Mouse (Mus musculus): ENCODE results near the gene Dbp. TPM values are rescaled to one million over a fixed set of nuclear protein-coding genes. Genes with fewer than 3 reads are reported as not detected.

Dbp gene
- total RNA-seq, 2 experiments from 2014 or later = 66.2 to 147 TPM

GRCm38 (mm10) chr7:45720413-45721233 is 15.7 kb downstream of the Dbp start, which contains the start of gene Fam83e:
TSS of gene Fam83e (plus strand) at chr7:45721212.
- intact Hi-C loops (cut with DNase I) = no loop called here
- no peak for DNase-seq (ENCODE audit: low spot score in 2 of 2)

GRCm38 (mm10) chr7:45721234-45721571 is 16.3 kb downstream of the Dbp start:
- intact Hi-C loops (cut with DNase I) = no loop called here
- DNase-seq (ENCODE audit: low spot score in 2 of 2) = no peak

DNA sequence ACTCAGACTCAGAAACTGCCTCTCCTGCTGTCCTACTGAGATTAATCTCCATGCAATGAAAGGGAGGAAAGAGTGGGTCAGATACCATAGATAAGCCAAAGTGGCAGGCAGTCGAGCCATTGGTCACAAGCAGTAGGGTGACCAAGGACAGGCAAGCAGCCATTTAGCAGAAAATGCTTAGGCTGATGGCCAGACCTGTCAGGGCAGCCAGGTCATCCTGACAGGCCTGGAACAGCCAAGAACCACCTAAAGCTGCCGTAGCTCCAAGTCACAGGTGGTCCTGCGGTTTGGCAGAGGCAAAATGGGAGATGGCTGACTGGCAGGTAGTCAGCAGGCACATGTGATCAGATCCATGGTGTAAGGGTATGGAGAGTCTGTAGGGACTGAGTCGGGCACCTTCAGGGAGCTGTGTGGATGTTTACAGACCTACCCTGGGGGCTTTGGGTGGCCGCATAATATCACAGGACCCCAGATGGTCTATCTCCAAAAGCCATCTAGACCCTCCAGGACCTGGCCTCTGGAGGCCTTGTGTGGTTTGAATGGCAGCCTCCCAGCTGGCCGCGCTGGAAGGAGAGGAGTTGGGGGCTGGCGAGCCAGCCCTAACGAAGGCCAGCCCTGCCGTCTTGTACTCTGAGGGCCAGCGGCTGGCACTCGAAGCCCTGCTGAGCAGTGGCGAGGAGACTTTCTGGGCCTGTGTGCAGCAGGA is 16.9 kb downstream of the Dbp start:
- intact Hi-C loops (cut with DNase I) = no loop called here
- no peak for DNase-seq (ENCODE audit: low spot score in 2 of 2)

DNA sequence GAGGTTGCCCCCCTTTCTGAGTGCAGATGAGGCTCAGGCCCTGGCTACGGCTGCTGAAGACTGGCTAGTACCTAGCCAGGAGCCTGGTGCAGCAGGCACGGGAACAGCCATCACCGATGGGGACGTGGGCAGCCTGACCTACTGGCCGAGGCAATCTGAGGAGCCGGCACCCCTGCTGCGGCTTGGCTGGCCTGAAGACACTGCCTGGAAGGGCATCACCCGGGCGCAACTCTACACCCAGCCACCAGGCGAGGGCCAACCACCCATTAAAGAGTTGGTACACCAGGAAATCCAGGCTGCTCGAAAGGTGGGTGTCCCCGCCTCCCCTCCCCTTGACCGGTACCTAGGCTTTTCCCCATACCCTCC is 17.4 kb downstream of the Dbp start:
- no peak for DNase-seq (ENCODE audit: low spot score in 2 of 2)
- intact Hi-C loops (cut with DNase I) = no loop called here

DNA sequence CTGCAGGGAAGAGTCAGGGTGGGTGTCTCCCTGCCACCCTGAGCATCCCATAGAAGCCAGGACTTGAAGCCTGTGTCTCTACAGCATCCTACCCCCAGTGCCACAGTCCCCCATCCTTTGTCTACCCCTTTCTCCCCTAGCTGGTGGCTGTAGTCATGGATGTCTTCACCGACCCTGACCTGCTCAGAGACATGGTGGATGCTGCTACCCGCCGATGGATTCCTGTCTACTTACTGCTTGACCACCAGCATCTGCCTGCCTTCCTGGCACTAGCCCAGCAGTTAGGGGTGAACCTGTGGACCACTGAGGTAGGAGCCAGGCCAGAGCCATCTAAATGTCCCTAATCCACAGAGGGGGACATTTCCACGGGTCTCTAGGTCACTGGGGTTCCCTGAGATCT is 18.4 kb downstream of the Dbp start:
- intact Hi-C loops (cut with DNase I) = no loop called here
- no peak for DNase-seq (ENCODE audit: low spot score in 2 of 2)

DNA sequence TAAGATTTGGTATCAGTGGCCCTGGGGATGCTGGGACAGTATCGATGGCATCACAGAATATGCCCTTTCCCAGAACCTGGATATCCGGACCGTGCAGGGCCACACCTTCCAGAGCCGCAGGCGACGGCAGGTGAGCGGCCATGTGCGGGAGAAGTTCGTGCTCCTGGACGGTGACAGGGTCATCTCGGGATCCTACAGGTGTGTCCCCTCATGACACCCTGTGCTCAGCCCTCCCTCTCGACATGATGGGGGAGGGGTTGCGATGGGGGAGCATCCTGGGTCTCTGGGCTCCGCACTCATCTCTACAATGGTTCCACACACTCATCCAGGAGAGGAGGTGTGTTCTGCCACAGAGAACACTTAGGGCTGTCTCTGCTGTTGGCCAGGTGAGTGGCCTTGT is 18.9 kb downstream of the Dbp start:
- intact Hi-C loops (cut with DNase I) = no loop called here
- no peak for DNase-seq (ENCODE audit: low spot score in 2 of 2)

DNA sequence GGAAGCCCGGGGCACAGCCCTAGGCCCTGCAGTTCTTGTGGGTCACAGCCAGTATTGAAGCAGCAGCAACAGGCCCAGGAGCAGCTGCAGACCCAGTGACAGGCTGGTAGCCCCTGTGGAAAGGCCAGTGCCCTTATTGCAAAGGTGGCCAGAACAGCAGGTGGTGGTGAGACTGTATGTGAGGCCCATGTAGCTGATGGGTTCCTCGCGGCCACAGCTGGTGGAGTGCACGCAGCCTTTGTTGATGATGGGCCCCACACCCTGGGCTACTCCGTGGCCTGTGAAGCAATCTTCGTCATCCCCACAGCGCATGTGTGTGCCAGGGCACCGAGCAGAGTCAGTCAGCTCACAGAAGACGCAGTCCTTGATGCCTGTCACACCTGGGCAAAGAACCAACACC is 20.3 kb downstream of the Dbp start:
- intact Hi-C loops (cut with DNase I) = no loop called here
- no peak for DNase-seq (ENCODE audit: low spot score in 2 of 2)

DNA sequence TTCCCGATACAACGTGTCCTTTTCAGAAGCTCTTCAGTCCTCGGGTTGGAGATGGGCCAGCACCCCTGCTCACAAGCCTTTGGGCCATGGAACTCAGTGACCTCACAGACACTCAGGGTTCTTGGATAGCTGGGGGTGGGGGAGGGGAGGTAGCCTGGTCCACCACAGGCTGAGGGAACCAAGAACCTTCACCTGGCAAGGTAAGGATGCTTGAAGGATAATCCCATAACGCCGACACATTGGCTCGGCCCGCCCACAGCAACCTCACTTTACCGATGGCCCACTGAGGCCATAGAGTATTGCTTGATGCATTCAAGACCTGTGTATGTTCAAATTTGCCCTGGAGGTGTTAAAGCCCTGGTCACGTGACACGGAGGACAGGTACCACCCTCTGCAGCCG is 20.8 kb downstream of the Dbp start, which contains the start of gene Spaca4:
Gene Spaca4 (minus strand): TSS at position 101 of the 400 bp plus-strand sequence.
- intact Hi-C loops (cut with DNase I) = no loop called here
- no peak for DNase-seq (ENCODE audit: low spot score in 2 of 2)

DNA sequence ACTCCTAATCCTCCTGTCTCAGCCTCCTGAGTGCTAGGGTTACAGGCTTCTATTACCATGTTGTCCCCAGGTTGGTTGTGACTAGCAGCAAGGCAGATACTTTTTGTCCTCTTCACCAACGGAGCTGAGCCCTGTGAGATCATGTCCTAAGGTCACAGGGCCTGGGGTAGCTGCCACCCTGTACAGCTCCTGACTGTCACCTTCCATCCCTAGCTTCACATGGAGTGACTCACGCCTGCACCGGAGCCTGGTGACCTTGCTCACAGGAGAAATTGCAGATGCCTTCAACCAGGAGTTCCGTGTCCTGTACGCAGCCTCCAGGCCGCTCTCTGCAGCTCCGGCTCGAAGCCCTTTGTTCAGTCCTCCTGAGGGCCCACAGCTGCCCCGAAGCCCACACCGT is 21.5 kb downstream of the Dbp start:
- intact Hi-C loops (cut with DNase I) = no loop called here
- DNase-seq (ENCODE audit: low spot score in 2 of 2) = no peak

- no peak for DNase-seq (ENCODE audit: low spot score in 2 of 2)
- intact Hi-C loops (cut with DNase I) = no loop called here
These were observed 22.7 kb downstream of the Dbp start for GRCm38 (mm10) chr7:45727625-45728024.

DNA sequence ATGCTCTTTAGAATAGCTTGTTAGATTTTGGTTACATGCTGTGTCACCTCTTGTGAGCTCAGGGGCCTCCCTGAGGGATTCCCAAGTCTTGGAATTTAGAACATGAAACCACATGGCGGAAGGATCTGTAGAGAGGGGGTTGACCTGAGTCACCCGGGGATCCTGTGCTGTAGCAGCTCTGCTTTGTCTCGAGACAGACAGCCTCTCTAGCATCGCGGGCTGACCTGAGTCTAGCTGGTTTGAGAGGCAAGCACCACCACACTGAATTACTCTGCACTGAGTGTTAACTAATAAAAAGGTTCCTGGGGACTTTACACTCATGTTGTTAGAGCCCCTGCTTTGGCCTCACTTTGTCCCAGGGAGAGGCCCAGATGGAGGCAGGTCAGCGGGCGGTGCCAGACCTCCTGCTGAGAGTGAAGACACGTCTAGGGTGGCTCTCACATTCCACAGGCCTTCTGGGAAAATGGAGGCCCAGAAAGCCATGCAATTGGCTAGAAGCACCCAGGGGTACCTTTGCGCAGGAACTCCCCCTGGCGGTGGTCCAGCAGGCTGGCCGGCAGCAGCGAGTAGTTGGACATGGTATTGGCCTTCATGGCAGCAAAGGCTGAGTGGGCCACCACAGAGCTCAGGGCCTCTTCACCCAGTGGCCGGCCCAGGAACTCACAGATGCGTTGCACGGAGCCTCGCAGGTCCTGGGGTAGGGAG is 26.0 kb downstream of the Dbp start:
- DNase-seq (ENCODE audit: low spot score in 2 of 2) = no peak
- intact Hi-C loops (cut with DNase I) = no loop called here

DNA sequence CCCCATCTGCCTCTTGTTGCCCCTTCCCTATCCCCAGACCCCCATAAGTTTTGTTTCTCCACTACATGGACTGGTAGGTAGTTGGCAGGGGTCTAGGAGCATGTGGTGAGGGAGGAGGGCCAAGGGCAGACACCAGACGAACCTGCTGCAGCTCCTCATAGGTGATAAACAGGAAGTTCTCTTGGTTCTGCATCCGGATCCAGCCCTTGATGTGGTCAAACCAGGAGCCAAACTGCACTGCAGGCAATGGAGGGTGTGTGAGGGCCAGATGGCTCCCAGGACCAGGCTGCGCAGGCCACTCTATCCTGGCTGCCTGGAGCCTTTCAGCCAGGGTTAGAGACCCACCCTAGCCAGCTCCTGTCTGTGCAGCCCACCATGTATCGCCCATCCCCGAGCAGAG is 28.6 kb downstream of the Dbp start:
- intact Hi-C loops (cut with DNase I) = no loop called here
- DNase-seq (ENCODE audit: low spot score in 2 of 2) = no peak

GRCm38 (mm10) chr7:45739162-45739763 is 34.4 kb downstream of the Dbp start:
- intact Hi-C loops (cut with DNase I) = loop anchor here (1.0 to 5.0 kb wide), 4 partner anchors 62 to 270 kb away; partner anchors contain the start of gene Kdelr1
- DNase-seq (ENCODE audit: low spot score in 2 of 2) = peak; percentile 84 to 91

DNA sequence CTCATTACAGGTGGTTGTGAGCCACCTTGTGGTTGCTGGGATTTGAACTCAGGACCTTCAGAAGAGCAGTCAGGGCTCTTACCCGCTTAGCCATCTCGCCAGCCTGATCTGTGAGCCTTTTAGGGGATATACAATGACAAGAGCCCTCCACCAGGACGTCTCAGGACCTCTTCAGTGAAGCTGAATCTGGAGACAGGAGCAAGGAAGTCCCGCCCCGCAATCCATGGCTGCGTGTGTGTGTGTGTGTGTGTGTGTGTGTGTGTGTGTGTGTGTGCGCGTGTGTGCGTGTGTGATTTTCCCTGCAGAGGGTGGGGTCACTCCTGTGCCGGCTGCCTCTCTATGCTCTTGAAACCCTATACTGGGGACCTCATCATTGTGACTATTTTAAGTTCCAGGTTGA is 34.9 kb downstream of the Dbp start:
- intact Hi-C loops (cut with DNase I) = loop anchor here (1.0 to 5.0 kb wide), 4 partner anchors 61 to 269 kb away; partner anchors contain the start of gene Kdelr1
- DNase-seq (ENCODE audit: low spot score in 2 of 2) = no peak

DNA sequence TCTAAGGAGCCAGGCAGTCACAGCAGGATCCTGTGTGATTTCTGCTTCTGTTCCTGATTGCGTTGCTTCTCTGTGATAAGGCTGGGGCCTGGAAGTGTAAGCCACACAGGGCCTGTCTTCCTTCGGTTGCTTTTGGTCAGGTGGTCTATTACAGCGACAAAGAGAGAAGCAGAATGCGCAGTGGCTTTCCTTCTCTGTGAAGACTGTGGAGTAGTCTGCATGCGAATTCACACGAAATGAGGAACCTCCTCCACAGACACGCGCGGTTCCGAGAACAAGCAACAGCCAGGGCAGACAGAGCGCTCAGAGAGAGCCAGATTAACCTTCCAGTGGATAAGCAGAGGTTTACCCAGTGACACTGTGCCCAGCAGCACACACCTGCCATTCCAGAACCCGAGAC is 36.4 kb downstream of the Dbp start:
- DNase-seq (ENCODE audit: low spot score in 2 of 2) = peak; percentile 39 to 47
- intact Hi-C loops (cut with DNase I) = no loop called here

DNA sequence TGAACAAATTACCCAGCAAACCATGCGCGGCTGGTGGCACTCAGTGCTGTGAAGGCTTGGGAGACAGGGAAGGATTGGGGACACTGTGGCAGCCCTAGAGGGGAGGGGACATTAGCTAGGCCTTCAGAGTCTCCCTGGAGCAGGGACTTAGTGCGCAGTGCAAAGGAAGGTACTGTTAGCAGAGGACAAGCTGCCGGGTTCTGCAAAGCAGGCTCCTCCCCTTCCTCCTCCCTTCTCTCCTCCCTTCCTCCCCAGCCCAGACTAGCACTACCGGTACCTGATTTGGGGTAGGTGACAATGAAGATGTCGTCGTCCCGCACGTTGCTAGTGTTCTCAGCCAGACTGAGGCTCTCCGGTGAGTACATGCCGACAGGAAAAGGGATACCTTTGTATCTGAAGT is 36.9 kb downstream of the Dbp start:
- peak in 1 of 2 experiments; percentile 61 for DNase-seq (ENCODE audit: low spot score in 2 of 2)
- intact Hi-C loops (cut with DNase I) = loop anchor here (1.0 kb wide), 1 partner anchor 44 kb away; no protein-coding TSS in a partner anchor

GRCm38 (mm10) chr7:45742338-45742737 is 37.5 kb downstream of the Dbp start:
- DNase-seq (ENCODE audit: low spot score in 2 of 2) = peak; percentile 69 to 93
- intact Hi-C loops (cut with DNase I) = loop anchor here (1.0 kb wide), 1 partner anchor 43 kb away; no protein-coding TSS in a partner anchor

DNA sequence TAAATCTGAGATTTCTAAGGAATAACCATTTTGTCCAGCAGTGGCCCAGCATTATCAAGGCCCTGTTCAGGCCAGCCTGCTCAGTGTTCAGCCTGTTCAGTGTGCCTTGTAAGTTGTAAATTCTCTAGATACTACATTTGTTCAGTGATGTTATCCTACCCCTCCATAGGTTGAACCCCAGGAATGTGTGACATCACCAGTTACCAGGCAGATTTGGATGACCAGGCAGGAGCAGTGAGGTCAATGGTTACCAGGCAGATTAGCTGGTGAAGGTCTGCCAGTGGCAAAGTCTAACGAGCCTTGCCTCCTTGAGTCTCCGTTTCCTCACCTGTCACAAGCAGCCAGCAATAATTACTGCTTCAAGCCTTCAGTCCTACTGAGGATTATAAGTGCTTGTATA is 39.5 kb downstream of the Dbp start:
- DNase-seq (ENCODE audit: low spot score in 2 of 2) = peak; percentile 69 to 78
- intact Hi-C loops (cut with DNase I) = no loop called here

DNA sequence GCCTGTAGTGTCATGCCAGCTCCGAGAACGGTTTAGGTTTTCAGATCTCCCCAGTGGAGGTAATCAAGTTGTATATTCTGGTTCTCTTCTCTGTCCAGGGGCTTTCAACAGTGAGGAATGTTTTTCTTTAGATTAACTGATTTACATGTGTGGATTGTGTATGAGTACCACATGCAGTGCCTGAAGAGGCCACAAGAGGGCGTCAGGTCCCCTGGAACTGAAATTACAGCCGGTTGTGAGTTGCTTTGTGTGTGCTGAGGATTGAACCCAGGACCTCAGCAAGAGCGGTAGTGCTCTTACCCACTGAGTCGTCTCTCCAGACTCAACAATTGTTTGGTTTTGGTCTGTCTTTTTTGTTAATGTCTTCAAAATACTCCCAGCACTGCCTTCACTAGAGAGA is 41.6 kb downstream of the Dbp start:
- DNase-seq (ENCODE audit: low spot score in 2 of 2) = no peak
- intact Hi-C loops (cut with DNase I) = no loop called here

- intact Hi-C loops (cut with DNase I) = no loop called here
- DNase-seq (ENCODE audit: low spot score in 2 of 2) = no peak
These were observed 42.6 kb downstream of the Dbp start for GRCm38 (mm10) chr7:45747450-45747849.
